Mouse (Mus musculus) liver, embryonic 14.5 days (tissue): ENCODE data around the gene 1700023F06Rik. TPM values are rescaled to one million over a fixed set of nuclear protein-coding genes. Genes with fewer than 3 reads are reported as not detected.

Experiments
- ATAC-seq: fragments of 200-750 bp; cut with Nextera tagmentation; 2 replicates; pipeline ENCODE4 v1.8.0; 2017; ENCODE audit warnings: moderate number of reproducible peaks, mild to moderate bottlenecking, moderate library complexity; ENCODE audit not compliant: insufficient read depth
- DNase-seq, 3 experiments: peaks; one replicate each; pipeline ENCODE4 v3.0.0-alpha.2; 2012 to 2013; ENCODE audit warnings: low read depth in 3 of 3, low spot score in 3 of 3
- H3K27ac ChIP-seq: fragments of 300-500 bp; sonication (generic); 2 replicates; pipeline ENCODE4 v1.5.1; 2014; ENCODE audit warnings: moderate library complexity, mild to moderate bottlenecking, control low read depth, inconsistent platforms
- H3K27me3 ChIP-seq: fragments of 300-500 bp; sonication (generic); 2 replicates; pipeline ENCODE4 v1.6.1; 2014; ENCODE audit warnings: mild to moderate bottlenecking, low read length, moderate library complexity; ENCODE audit not compliant: control insufficient read depth, insufficient read depth
- H3K36me3 ChIP-seq: fragments of 300-500 bp; sonication (generic); replicated peaks from 2 replicates; pipeline ENCODE4 v1.6.1; 2014; ENCODE audit warnings: low read depth; ENCODE audit not compliant: control insufficient read depth, insufficient read depth
- H3K4me1 ChIP-seq, 2 experiments: fragments of 200-500 bp in 1 of 2; fragments of 300-500 bp in 1 of 2; sonication (generic) in 1 of 2; replicated peaks; 2 replicates each; pipeline ENCODE4 v1.6.1; 2012 to 2014; ENCODE audit warnings: antibody characterized with exemption in 1 of 2, inconsistent platforms in 1 of 2, low read length in 1 of 2; ENCODE audit not compliant: control insufficient read depth in 2 of 2, insufficient read depth in 2 of 2
- H3K4me2 ChIP-seq: fragments of 300-500 bp; sonication (generic); 2 replicates; pipeline ENCODE4 v1.6.1; 2014; ENCODE audit warnings: low read depth, mild to moderate bottlenecking, control low read depth, moderate library complexity
- H3K4me3 ChIP-seq, 2 experiments: fragments of 200-500 bp in 1 of 2; fragments of 300-500 bp in 1 of 2; sonication (generic) in 1 of 2; 2 replicates each; pipeline ENCODE4 v1.5.1; 2012 to 2014; ENCODE audit warnings: low read depth in 2 of 2, low read length in 2 of 2, mild to moderate bottlenecking in 2 of 2, control low read depth in 1 of 2, inconsistent platforms in 1 of 2, moderate library complexity in 1 of 2; ENCODE audit not compliant: insufficient read depth in 1 of 2
- H3K9ac ChIP-seq: fragments of 300-500 bp; sonication (generic); replicated peaks from 2 replicates; pipeline ENCODE4 v1.6.1; 2014; ENCODE audit warnings: mild to moderate bottlenecking, control low read depth, moderate library complexity
- H3K9me3 ChIP-seq: fragments of 300-500 bp; sonication (generic); 2 replicates; pipeline ENCODE4 v1.6.1; 2016; ENCODE audit warnings: low read length, mixed read lengths; ENCODE audit not compliant: control insufficient read depth
- CTCF ChIP-seq: IDR thresholded peaks from 2 replicates; pipeline ENCODE4 v1.5.1; 2016; ENCODE audit warnings: antibody characterized with exemption, low read depth, control low read depth
- EP300 ChIP-seq: IDR thresholded peaks from 2 replicates; pipeline ENCODE4 v1.6.1; 2016; ENCODE audit warnings: antibody characterized with exemption, low read depth
- WGBS: fragments of 180-500 bp; shearing (Covaris S2); extraction: QIAGEN DNeasy Blood & Tissue Kit; methylation state at CpG from one replicate; pipeline ENCODE4 v1.1.7; 2014; ENCODE audit not compliant: insufficient replicate concordance; 5-methylcytosine and 5-hydroxymethylcytosine counted together
- polyA plus RNA-seq, 2 experiments: library from polyadenylated mRNA; depleted of rRNA in 1 of 2; stranded (reverse) in 1 of 2; unstranded in 1 of 2; fragments of >200 nt; fragmentation: Nextera tagmentation in 1 of 2; extraction: Ambion mirVana in 1 of 2; gene quantifications; 2 replicates each; pipeline versions ENCODE4 v1.2.1 to v1.2.3; 2012 to 2014

The 1700023F06Rik gene
- polyA plus RNA-seq, 2 experiments: not detected

- no peak for TF ChIP-seq CTCF
- Histone ChIP-seq H3K27ac (no peak overlapping the region), H3K9ac (no peak overlapping the region), H3K36me3 (no peaks in the 10 kb centered on the region), H3K27me3 (no peaks in the 10 kb centered on the region), H3K4me2 (no peak overlapping the region), H3K9me3 (no peaks in the 10 kb centered on the region), H3K4me1 (peaks cover 0 to 10% of the 10 kb centered on the region in 2 experiments; a peak in 3 of 4 replicates), H3K4me3 (no peak overlapping the region)
- no peak for ATAC-seq
- 15% methylated on average over 6 of the region's 6 CpGs for WGBS
- DNase-seq: no peak
These were observed 41.2 kb upstream of the 1700023F06Rik start for GRCm38 (mm10) chr11:103249509-103249908.

- no peak overlapping the region for H3K9ac ChIP-seq
- no peaks in the 10 kb centered on the region for H3K27me3 ChIP-seq
- 49% methylated on average over 5 of the region's 5 CpGs for WGBS
- no peak overlapping the region for H3K27ac ChIP-seq
- no peaks in the 10 kb centered on the region for H3K36me3 ChIP-seq
- no peaks in the 10 kb centered on the region for H3K9me3 ChIP-seq
- no peak for DNase-seq
- H3K4me3 ChIP-seq: no peak overlapping the region
- TF ChIP-seq CTCF (no peak), EP300 (no peak)
- H3K4me1 ChIP-seq: peaks cover 0 to 10% of the 10 kb centered on the region in 2 experiments; a peak in 3 of 4 replicates
- H3K4me2 ChIP-seq: no peak overlapping the region
- no peak for ATAC-seq
These were observed 40.5 kb upstream of the 1700023F06Rik start for GRCm38 (mm10) chr11:103248837-103249236.

- Histone ChIP-seq H3K9me3 (no peaks in the 10 kb centered on the region), H3K27me3 (no peaks in the 10 kb centered on the region), H3K4me1 (peaks cover 0 to 10% of the 10 kb centered on the region in 2 experiments; a peak in 3 of 4 replicates), H3K27ac (no peak overlapping the region), H3K36me3 (no peaks in the 10 kb centered on the region), H3K4me2 (no peak overlapping the region), H3K4me3 (no peak overlapping the region), H3K9ac (no peak overlapping the region)
- WGBS: 77% methylated on average over 11 of the region's 11 CpGs
- no peak for TF ChIP-seq EP300
- TF ChIP-seq CTCF: no peak
- no peak for DNase-seq
- no peak for ATAC-seq
These were observed 39.3 kb upstream of the 1700023F06Rik start for GRCm38 (mm10) chr11:103247504-103248177.

- no peak for ATAC-seq
- H3K9me3 ChIP-seq: no peaks in the 10 kb centered on the region
- WGBS: 57% methylated on average over 4 of the region's 4 CpGs
These were observed 38.5 kb upstream of the 1700023F06Rik start for GRCm38 (mm10) chr11:103246731-103247290.

GRCm38 (mm10) chr11:103246081-103246730 is 37.8 kb upstream of the 1700023F06Rik start:
- no peak overlapping the region for H3K4me3 ChIP-seq
- DNase-seq (no peak), ATAC-seq (0 out of 2 replicates have a peak, but pooled peaks have one; percentile 13)
- no peaks in the 10 kb centered on the region for H3K9me3 ChIP-seq
- 19% methylated on average over 10 of the region's 10 CpGs for WGBS
- TF ChIP-seq CTCF: no peak
- no peak for TF ChIP-seq EP300
- no peak overlapping the region for H3K27ac ChIP-seq
- no peak overlapping the region for H3K4me2 ChIP-seq
- H3K27me3 ChIP-seq: no peaks in the 10 kb centered on the region
- H3K4me1 ChIP-seq: peaks cover 0 to 10% of the 10 kb centered on the region in 2 experiments; a peak in 3 of 4 replicates
- H3K9ac ChIP-seq: no peak overlapping the region
- no peaks in the 10 kb centered on the region for H3K36me3 ChIP-seq

More at GRCm38 (mm10) chr11:103246731-103247290, 38.5 kb upstream of the 1700023F06Rik start:
- no peak overlapping the region for H3K27ac ChIP-seq
- TF ChIP-seq EP300 (no peak), CTCF (no peak)
- no peak overlapping the region for H3K4me2 ChIP-seq
- H3K4me3 ChIP-seq: no peak overlapping the region
- no peak overlapping the region for H3K9ac ChIP-seq
- H3K4me1 ChIP-seq: peaks cover 0 to 10% of the 10 kb centered on the region in 2 experiments; a peak in 3 of 4 replicates
- H3K27me3 ChIP-seq: no peaks in the 10 kb centered on the region
- no peak for DNase-seq
- H3K36me3 ChIP-seq: no peaks in the 10 kb centered on the region
